Mouse (Mus musculus) testis, adult 10 weeks (tissue): ENCODE measurements around the gene Ccnc. TPM values are rescaled to one million over a fixed set of nuclear protein-coding genes. Genes with fewer than 3 reads are reported as not detected.

Experiments used
- polyA plus RNA-seq: library from polyadenylated mRNA; stranded (reverse); fragments of 350-450 nt; fragmentation: Illumina TruSeq; extraction: RNeasy Lipid Tissue Mini Kit (QIAGEN cat#74804); gene quantifications from one replicate; pipeline ENCODE4 v1.2.3, GENCODE M21; 2014; ENCODE audit warnings: low read depth, low replicate concordance

The Ccnc gene
- 38.2 TPM for polyA plus RNA-seq

GRCm38 (mm10) chr4:21727615-21728165 is at the start of gene Ccnc:
Gene Ccnc, plus strand, starts transcription at chr4:21727701.

GRCm38 (mm10) chr4:21685595-21686091 is 41.9 kb upstream of the Ccnc start, which contains the start of gene Prdm13:
Gene Prdm13, minus strand, starts transcription at chr4:21685963.

GRCm38 (mm10) chr4:21766863-21767304 is 39.4 kb downstream of the Ccnc start, which contains the start of the genes Usp45 and Tstd3:
Gene Usp45, plus strand, starts transcription at chr4:21767156.
Gene Tstd3, minus strand, starts transcription at chr4:21767212.

Other genes with a start within 250 kb of the Ccnc start
- not detected for gene Prdm13, start 41.7 kb upstream of the Ccnc start, polyA plus RNA-seq
- gene Usp45, start 39.5 kb downstream of the Ccnc start, polyA plus RNA-seq: 43.1 TPM
- 17.8 TPM for gene Tstd3, start 39.5 kb downstream of the Ccnc start, polyA plus RNA-seq
- gene Pnisr, start 119.9 kb downstream of the Ccnc start, polyA plus RNA-seq: 97.9 TPM
- gene Coq3, start 152.0 kb downstream of the Ccnc start, polyA plus RNA-seq: 9.3 TPM
- 2.0 TPM for gene Faxc, start 203.6 kb downstream of the Ccnc start, polyA plus RNA-seq